Mouse (Mus musculus) brain, embryonic 14.5 days (tissue): ENCODE results near the gene Tpr.

Experiments used
- CTCF ChIP-seq: fragments of 200-500 bp; IDR thresholded peaks from 2 replicates; pipeline ENCODE4 v1.5.1; 2012; ENCODE audit warnings: inconsistent platforms, mild to moderate bottlenecking, moderate library complexity, borderline replicate concordance; ENCODE audit not compliant: insufficient read depth, insufficient read length; ENCODE audit errors: extremely low read depth
- POLR2A ChIP-seq: fragments of 200-500 bp; IDR thresholded peaks from 2 replicates; pipeline ENCODE4 v1.6.1; 2012; ENCODE audit warnings: mild to moderate bottlenecking, inconsistent platforms, borderline replicate concordance; ENCODE audit not compliant: poor library complexity, insufficient read depth, insufficient read length, severe bottlenecking; ENCODE audit errors: extremely low read depth

DNA sequence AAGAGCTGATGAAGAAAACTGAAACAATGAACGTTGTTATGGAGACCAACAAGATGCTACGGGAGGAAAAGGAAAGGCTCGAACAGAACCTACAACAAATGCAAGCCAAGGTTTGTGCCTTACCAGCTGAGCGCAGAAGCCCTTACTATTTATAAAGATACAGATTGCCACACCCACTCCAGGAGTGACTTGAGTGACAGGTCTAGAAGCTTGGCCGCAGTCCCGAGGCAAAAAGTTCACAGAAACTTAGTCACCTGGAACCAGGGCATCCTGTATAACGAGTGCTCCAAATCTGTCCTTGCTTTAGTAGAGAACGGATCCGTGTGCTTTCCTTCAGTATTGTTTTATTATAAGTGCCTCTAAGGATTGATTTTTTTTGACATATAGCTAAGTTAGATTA lies 33.0 kb downstream of the Tpr start:
- TF ChIP-seq POLR2A (no peak), CTCF (no peak)
